Mouse (Mus musculus) urinary bladder, postnatal 25 days (tissue): Measurements from ENCODE around the gene Speer4e.
"Not testable (repeated sequence)": the region's sequence is repeated elsewhere in the genome, so short reads cannot be mapped to it uniquely, and the experiment has no call there.

Experiments used
- DNase-seq: peaks from one replicate; pipeline ENCODE4 v3.0.0; 2022; ENCODE audit warnings: low spot score

Speer4e gene

DNA sequence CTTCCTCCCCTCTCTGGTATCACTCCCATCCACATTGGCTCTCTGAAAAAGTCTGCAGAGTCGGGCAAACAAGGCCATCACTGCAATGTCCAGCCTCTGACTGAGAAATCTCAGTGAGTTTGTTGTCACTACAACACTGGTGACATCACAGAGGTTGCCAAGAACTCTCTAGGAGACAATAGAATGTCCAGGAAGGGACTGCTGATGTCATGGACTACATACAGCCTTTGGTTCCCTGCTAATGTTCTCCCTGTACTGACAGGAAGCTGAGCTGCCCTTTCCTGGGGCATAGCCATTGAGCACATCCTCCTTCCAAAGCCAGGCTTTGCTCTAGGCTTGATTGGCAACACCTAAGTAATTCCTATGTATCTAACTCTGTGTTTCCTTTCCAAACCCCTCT, at the start of gene Speer4e:
Gene Speer4e, minus strand, starts transcription at position 101 of the 400 bp plus-strand sequence.
- not testable (repeated sequence) for DNase-seq

DNA sequence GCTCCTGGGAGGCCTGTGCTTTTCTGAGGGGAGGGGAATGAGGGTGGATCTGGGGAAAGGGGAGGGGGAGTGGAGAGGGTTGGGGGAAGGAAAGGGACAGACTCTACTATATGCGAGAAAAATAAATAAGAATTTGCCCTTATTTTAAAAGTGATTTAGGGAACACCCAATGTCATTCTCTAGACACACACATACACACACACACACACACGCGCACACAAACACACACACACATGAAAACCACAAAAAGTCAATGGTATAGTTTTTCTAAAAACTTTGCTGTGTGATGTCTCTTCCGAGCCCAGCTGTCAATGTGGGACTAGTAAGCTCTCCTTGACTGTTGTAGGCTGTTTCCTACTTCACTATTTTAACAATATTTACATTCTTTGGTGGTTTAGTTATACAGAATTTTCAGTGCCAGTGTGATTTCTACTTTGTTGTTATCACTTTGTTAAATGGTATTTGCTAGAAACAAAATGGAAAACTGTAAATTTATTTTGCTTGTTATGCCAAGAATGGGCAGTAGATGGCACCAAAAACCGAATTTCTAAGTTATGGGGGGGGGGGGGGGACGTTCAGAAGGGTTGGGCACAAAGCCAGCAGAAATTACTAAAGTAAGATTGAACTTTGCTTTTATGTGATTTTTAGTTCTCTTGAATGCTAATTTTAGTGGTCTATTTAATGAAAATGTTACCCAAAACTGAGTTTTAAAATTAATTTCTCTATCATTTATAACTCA, 48.6 kb upstream of the Speer4e start:
- not testable (repeated sequence) for DNase-seq

DNA sequence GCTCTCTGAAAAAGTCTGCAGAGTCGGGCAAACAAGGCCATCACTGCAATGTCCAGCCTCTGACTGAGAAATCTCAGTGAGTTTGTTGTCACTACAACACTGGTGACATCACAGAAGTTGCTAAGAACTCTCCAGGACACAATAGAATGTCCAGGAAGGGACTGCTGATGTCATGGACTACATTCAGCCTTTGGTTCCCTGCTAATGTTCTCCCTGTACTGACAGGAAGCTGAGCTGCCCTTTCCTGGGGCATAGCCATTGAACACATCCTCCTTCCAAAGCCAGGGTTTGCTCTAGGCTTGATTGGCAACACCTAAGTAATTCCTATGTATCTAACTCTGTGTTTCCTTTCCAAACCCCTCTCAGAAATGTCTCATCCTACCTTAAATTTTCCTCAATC, 40.6 kb upstream of the Speer4e start, which contains the start of gene Gm10354:
Gene Gm10354, minus strand, starts transcription at position 101 of the 400 bp plus-strand sequence.
- not testable (repeated sequence) for DNase-seq

DNA sequence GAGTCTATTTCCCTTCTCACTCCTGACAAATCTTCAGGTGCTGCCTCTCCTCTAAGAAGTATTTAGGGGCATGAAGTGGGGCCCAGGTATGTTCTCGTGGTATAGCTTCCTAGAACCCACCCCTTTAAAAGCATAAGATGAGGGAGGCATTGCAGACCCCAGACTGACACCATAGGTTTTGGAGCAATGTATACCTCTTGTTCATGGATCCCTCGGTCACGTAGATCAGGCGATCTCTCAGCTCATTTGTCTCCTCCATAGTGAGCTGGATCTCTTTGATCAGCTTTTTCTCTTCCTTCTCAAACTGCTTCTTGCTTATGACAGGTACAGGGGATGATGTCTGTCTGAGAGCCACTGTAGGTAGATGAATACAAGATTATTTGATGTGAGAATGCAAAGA, 39.1 kb upstream of the Speer4e start:
- DNase-seq = not testable (repeated sequence)

DNA sequence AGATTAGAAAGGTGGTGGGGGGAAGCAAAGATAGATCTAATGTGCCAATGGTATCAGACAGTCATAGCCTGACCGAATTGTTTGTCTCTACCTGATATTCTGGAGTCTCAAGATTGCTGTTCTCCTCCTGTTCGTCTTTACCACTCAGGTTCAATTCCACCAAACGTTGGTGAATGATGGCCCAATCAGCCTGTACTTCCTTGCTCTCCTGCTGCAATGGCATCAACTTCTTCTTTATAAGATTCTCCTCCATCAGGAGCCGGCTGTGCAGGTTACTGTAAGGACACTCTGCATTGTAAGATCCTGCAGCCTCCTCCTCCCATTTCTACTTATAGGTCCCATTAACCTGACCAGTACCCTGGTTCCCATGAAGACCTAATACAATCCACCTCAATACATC, 37.1 kb upstream of the Speer4e start:
- DNase-seq = not testable (repeated sequence)

DNA sequence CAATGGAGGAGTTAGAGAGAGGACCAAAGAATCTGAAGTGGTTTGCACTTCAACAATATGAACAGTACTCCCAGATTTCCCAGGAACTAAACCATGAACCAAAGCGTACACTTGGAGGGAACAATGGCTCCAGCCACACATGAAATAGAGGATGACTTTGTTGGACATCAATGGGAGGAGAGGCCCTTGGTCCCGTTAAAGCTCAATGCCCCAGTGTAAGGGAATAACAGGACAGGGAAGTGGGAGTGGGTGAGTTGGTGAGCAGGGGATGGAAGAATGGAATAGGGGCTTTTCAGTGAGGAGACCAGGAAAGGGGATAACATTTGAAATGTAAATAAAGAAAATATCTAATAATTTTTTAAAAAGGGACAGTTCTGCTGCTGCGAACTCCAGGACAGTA, 34.6 kb upstream of the Speer4e start:
- not testable (repeated sequence) for DNase-seq

DNA sequence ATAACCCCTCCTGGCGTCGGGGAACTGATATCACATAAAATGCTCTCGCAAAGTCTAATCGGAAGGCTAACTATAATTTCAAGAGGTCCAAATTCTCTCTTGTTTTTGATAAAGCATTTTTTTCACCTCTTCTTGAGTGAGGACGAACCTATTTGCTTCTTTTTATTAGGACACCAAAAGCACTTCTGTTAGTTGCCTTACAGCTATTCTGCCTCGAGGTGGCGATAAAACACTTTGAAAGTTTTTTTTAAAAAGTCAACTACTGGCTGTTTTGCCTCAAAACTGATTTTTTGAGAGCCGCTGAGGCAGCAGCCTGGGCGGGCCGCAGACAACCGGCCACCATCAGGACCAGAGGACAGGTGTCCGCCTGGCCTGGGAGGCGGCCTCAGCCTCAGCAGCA, 25.6 kb upstream of the Speer4e start:
- not testable (repeated sequence) for DNase-seq

DNA sequence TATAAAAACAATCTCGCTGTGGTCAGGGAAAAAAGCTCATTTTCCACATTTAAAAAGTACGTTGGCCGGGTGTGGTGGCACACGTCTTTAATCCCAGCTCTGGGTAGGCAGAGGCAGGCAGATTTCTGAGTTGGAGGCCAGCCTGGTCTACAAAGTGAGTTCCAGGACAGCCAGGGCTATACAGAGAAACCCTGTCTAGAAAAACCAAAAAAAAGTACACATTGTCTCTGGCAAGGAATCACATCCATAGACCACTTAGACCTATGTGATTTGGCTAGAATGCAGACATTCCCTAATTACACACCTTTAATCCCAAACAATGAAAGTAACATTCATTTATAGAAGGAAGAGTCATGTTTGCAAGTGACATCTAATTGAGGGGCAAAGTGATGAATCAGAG, 23.3 kb upstream of the Speer4e start:
- DNase-seq = not testable (repeated sequence)

DNA sequence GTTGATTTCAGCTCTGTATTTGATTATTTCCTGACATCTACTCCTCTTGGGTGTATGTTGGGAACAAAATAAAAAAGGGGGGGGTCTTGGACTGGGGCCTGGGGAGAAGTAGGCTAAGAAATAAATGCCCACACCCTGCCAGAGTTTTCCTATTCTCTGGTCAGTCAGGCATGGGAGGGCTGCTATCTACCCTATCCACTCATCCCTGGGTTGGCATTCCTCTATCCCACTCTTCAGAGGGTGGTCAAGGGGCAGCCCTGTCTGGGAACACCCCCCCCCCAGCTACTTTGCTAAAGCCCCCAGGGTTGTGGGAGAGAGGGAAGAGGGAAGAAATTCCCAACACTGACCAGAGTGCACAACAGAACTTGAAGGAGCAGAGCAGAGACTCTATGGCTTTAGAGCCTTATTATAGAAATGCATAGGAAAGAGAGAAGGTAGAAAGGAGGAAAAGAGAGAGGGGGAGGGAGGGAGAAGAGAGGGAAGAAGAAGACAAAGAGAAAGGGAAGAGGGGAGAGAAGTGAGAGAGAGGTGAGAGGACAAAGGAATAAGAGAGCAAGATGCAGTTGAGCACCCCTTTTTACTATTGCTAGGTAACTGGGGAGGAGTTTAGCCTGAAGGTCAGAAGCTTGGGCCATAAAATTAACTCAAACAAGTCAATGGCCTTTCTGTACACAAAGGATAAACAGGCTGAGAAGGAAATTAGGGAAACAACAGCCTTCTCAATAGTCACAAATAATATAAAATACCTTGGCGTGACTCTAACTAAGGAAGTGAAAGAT, 17.9 kb upstream of the Speer4e start:
- DNase-seq = not testable (repeated sequence)

DNA sequence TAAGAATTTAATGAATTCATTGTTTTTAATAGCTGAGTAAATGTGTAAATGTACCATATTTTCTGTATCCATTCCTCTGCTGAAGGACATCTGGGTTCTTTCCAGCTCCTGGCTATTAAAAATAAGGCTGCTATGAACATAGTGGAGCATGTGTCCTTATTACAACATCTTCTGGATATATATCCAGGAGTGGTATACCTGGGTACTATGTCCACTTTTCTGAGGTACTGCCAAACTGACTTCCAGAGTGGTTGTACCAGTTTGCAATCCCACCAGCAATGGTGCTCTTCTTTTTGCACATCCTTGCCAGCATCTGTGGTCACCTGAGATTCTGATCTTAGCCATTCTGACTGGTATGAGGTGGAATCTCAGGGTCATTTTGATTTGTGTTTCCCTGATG, 15.4 kb upstream of the Speer4e start:
- DNase-seq = not testable (repeated sequence)

DNA sequence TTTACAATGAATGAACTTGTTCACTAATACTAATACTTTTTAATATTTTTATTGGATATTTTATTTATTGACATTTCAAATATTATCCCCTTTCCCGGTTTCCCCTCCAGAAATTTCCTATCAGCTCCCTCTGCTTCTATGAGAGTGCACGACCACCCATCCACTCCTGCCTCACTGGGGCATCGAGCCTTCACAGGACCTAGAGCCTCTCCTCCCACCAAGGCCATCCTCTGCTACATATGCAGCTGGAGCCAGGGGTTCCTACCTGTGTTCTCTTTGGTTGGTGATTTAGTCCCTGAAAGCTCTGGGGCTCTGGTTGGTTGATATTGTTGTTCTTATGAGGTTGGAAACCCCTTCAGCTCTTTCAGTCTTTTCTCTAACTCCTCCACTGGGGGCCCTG, 14.5 kb upstream of the Speer4e start:
- not testable (repeated sequence) for DNase-seq

DNA sequence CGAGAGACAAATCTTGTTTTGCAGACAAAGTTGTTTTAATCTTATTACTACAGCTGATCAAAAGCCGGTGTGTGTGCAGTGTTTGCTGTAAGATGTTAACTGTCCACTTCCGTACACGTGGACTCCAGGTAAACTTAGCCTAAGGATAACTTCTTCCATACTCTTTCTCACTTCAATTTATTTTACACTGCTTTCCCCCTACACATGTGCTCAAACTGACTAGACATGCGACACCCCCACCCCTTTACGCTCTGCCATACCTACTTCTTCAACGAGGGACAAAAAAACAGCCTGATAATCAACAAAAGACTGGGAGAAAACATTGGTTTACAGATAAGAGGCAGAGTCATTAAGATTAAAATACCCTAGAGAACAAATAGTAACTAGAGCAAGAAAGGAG, 13.6 kb upstream of the Speer4e start:
- DNase-seq = not testable (repeated sequence)

DNA sequence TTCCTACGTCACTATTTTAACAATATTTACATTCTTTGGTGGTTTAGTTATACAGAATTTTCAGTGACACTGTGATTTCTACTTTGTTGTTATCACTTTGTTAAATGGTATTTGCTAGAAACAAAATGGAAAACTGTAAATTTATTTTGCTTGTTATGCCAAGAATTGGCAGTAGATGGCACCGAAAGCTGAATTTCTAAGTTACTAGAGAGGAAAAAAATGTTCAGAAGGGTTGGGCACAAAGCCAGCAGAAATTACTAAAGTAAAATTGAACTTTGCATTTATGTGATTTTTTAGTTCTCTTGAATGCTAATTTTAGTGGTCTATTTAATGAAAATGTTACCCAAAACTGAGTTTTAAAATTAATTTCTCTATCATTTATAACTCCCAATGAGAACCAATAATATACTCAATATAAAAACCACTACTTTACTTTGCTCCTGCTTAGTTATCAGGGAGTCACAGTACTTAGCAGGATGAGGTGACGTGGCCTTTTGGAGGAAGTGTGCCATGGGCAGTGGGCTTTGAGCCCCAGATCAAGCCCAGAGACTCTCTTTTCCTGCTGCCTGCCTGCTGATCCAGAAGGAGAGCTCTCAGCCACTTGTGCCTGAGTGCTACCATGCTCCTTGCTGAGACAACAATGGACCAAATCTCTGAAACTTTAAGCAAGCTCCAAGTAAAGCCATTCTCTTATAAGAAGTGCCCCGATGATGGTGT, 9.4 kb upstream of the Speer4e start:
- not testable (repeated sequence) for DNase-seq

DNA sequence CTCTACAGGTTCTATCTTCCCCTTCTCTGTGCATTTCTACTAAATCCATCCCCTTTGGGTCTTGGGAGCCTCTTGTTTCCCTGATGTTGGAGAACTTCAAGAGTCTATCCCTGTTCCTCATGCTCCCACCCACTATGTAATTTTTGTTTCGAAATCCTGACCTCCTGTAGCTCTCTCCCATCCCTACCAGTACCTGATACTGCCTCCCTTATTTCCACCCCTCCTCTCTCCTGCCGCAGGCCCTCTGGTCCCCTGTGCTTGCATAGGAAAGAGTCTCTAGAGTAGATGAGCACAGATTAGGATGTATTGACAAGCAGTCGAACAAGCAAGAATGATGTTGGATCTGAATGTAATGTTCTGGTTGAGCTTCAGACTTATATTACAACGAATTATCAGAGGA, 7.3 kb upstream of the Speer4e start:
- not testable (repeated sequence) for DNase-seq

DNA sequence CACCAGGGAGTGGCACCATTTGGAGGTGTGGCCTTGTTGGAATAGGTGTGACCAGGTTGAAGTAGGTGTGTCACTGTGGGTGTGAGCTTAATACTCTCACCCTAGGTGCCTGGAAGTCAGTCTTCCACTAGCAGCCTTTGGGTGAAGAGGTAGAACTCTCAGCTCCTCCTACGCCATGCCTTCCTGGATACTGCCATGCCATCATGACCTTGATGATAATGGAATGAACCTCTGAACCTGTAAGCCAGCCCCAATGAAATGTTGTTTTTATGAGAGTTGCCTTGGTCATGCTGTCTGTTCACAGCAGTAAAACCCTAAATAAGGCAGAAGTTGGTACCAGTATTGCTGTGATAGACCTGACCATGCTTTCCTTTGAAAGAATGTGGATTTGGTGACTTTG, 2.8 kb upstream of the Speer4e start:
- DNase-seq = not testable (repeated sequence)

DNA sequence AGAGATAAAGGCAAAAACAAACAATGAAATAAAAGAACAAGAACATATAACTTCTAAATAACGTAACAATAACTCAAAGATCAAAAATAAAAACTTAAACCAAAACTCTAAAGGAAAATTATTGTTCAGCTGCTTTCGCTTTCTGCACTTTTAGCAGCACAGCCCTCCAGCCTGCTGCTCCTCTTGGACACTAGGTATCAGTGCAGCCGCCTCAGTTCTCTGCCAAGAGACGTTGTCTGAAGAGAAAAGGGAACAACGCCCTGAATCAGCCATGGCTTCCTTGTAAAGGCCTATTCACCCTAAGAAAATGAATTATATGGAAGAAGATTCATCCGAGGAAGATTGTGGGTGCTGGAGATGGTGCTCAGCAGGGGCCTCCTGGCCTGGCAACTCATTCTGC, 4.5 kb downstream of the Speer4e start:
- not testable (repeated sequence) for DNase-seq

DNA sequence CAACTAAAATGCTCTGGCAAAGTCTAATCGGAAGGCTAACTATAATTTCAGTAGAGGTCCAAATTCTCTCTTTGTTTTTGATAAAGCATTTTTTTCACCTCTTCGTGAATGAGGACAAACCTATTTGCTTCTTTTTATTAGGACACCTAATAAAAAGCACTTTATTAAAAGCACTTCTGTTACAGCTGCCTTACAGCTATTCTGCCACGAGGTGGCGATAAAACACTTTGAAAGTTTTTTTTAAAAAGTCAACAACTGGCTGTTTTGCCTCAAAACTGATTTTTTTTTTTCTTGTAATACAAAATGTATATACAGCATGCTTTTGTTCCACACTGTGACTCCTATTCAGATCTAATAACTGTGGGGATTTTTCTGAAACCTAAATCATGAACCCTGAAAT, 11.2 kb downstream of the Speer4e start:
- not testable (repeated sequence) for DNase-seq

DNA sequence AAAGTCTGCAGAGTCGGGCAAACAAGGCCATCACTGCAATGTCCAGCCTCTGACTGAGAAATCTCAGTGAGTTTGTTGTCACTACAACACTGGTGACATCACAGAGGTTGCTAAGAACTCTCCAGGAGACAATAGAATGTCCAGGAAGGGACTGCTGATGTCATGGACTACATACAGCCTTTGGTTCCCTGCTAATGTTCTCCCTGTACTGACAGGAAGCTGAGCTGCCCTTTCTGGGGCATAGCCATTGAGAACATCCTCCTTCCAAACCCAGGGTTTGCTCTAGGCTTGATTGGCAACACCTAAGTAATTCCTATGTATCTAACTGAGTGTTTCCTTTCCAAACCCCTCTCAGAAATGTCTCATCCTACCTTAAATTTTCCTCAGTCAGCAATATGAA, 23.4 kb downstream of the Speer4e start, which contains the start of gene Gm9758:
Gene Gm9758, minus strand, starts transcription at position 101 of the 400 bp plus-strand sequence.
- not testable (repeated sequence) for DNase-seq

DNA sequence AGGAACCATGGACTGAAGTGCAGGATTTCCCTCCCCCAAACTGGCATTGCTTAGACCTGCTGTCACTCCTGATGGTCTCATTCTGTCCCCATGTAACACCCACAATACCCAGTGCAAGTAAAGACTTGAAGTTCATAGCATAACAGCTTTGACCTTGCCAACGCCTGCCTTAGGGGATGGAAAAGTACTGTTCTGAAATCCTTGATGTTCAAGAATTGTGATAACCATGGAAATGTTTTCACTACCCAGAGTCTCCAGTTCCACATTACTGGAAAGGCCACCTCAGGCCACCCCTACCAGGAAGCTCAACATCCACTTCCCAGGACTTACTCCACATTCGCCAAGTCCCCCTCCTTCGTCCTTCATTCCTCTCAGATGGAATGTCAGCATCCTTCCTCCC, 23.9 kb downstream of the Speer4e start:
- not testable (repeated sequence) for DNase-seq

DNA sequence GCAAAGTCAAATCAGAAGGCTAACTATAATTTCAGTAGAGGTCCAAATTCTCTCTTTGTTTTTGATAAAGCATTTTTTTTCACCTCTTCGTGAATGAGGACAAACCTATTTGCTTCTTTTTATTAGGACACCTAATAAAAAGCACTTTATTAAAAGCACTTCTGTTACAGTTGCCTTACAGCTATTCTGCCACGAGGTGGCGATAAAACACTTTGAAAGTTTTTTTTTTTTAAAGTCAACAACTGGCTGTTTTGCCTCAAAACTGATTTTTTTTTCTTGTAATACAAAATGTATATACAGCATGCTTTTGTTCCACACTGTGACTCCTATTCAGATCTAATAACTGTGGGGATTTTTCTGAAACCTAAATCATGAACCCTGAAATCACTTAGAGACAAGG, 34.7 kb downstream of the Speer4e start:
- not testable (repeated sequence) for DNase-seq

DNA sequence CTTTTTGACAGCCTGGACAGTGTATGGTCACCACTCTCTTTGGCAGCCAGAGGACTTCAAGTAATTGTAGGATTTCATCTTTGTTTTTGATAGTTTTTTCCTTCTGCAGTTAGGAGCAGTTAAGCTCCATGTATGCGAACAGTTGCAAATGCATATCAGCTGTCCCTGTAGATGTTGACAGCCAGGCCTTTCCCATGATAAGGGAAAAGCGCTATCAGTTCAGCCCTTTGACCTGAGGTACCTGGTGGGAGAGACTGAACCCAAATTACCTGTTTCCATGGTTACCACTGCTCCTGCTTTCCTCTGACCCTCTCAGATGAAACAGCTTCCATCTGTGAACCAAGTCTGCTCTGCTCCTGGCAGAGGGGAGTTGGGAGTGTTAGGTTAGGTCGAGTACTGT, 46.0 kb downstream of the Speer4e start:
- DNase-seq = no peak

DNA sequence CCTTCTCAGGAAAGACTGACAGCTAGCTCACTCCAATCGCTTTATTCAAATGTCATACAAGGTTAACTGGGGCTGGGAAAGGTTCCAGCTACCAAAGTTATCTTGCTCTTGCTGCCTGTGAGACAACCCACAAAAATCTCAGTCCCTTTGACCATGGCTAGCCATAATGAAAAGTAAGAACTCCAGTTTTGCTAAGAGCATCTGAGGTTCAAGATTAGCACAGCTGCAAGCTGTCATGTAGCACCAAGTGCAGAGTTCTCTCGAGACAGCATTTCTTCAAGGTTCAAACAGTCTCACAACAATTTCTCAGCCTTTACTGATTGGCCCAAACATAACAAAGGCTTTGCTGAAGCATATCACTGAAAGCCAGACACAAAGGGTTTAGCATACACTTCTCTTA, 52.9 kb downstream of the Speer4e start:
- not testable (repeated sequence) for DNase-seq
